Mouse (Mus musculus) thymus, postnatal 14 days (tissue): ENCODE measurements around the gene Gsto2.
A peak's percentile ranks its signal among the peaks of the same experiment; 100 is the strongest.

Experiments
- DNase-seq: peaks from one replicate; pipeline ENCODE4 v3.0.0; 2021

Gsto2 gene

GRCm38 (mm10) chr19:47898472-47899079 is 33.2 kb downstream of the Gsto2 start:
- peak; percentile 3 for DNase-seq

GRCm38 (mm10) chr19:47900012-47900411 is 34.7 kb downstream of the Gsto2 start:
- peak; percentile 9 for DNase-seq

GRCm38 (mm10) chr19:47900558-47900957 is 35.2 kb downstream of the Gsto2 start:
- DNase-seq, result no peak

GRCm38 (mm10) chr19:47902316-47903201 is 37.2 kb downstream of the Gsto2 start:
- peak; percentile 2 for DNase-seq

GRCm38 (mm10) chr19:47903679-47904078 is 38.3 kb downstream of the Gsto2 start:
- DNase-seq, result no peak

- no peak for DNase-seq
Observed at GRCm38 (mm10) chr19:47905081-47905480, 39.7 kb downstream of the Gsto2 start.

- DNase-seq, result no peak
Observed at GRCm38 (mm10) chr19:47905603-47906002, 40.3 kb downstream of the Gsto2 start.

- DNase-seq, result no peak
Observed at GRCm38 (mm10) chr19:47907596-47907995, 42.3 kb downstream of the Gsto2 start.

- peak; percentile 50 for DNase-seq
Observed at GRCm38 (mm10) chr19:47908961-47909371, 43.6 kb downstream of the Gsto2 start.

- DNase-seq, result peak; percentile 36
Observed at GRCm38 (mm10) chr19:47909387-47910116, 44.2 kb downstream of the Gsto2 start.

GRCm38 (mm10) chr19:47910117-47910618 is 44.8 kb downstream of the Gsto2 start:
- DNase-seq, result peak; percentile 48

- DNase-seq, result no peak
Observed at GRCm38 (mm10) chr19:47910751-47911150, 45.4 kb downstream of the Gsto2 start.

GRCm38 (mm10) chr19:47913344-47913743 is 48.0 kb downstream of the Gsto2 start:
- DNase-seq, result no peak

GRCm38 (mm10) chr19:47914191-47914590 is 48.9 kb downstream of the Gsto2 start:
- no peak for DNase-seq

GRCm38 (mm10) chr19:47915251-47915650 is 49.9 kb downstream of the Gsto2 start:
- DNase-seq, result no peak

- DNase-seq, result no peak
Observed at GRCm38 (mm10) chr19:47917396-47917795, 52.1 kb downstream of the Gsto2 start.

- DNase-seq, result no peak
Observed at GRCm38 (mm10) chr19:47918016-47918415, 52.7 kb downstream of the Gsto2 start.

GRCm38 (mm10) chr19:47918455-47919101 is 53.2 kb downstream of the Gsto2 start:
- DNase-seq, result peak; percentile 58

- peak; percentile 85 for DNase-seq
Observed at GRCm38 (mm10) chr19:47919126-47919965, 54.0 kb downstream of the Gsto2 start, which contains the start of the genes Cfap43 and Itprip. TSS of gene Cfap43 (minus strand) at chr19:47919287. TSS of gene Itprip (minus strand) at chr19:47919299.

GRCm38 (mm10) chr19:47919966-47920375 is 54.6 kb downstream of the Gsto2 start:
- DNase-seq, result no peak

- DNase-seq, result no peak
Observed at GRCm38 (mm10) chr19:47925819-47926218, 60.5 kb downstream of the Gsto2 start.

GRCm38 (mm10) chr19:47927032-47927431 is 61.7 kb downstream of the Gsto2 start:
- DNase-seq, result no peak
